Mouse (Mus musculus): ENCODE results near the gene Glrx. TPM values are rescaled to one million over a fixed set of nuclear protein-coding genes. Genes with fewer than 3 reads are reported as not detected.
A peak's percentile ranks its signal among the peaks of the same experiment; 100 is the strongest.

Gene Glrx
- total and polyA plus RNA-seq, 3 experiments, result 3.7 to 89.2 (median 40.9) TPM

- TF ChIP-seq GATA2 (IDR thresholded peaks at IDR 0.05; ENCODE audit: borderline replicate concordance, low read depth, low read length) (no peak), CTCF (IDR thresholded peaks at IDR 0.05; ENCODE audit: low read depth, low read length) (no peak), TAL1 (conservative IDR thresholded peaks at IDR 0.05; ENCODE audit: low read depth, low read length) (no peak), GATA1 (IDR thresholded peaks at IDR 0.05; ENCODE audit: borderline replicate concordance, low read length) (no peak), POLR2AphosphoS5 (IDR thresholded peaks at IDR 0.05; ENCODE audit: insufficient replicate concordance, low read depth, low read length) (no peak)
- no peak for DNase-seq (ENCODE audit: low spot score)
- ATAC-seq (ENCODE audit: extremely low read depth, insufficient number of reproducible peaks, low FRiP score, poor library complexity, severe bottlenecking), result no peak
- peaks cover 77% of the 10 kb centered on the region for H3K4me1 ChIP-seq (ENCODE audit: insufficient read depth, low read depth, low read length)
- H3K4me3 ChIP-seq (ENCODE audit: low read depth, low read length), result no peak overlapping the region
- no peaks in the 10 kb centered on the region for H3K27me3 ChIP-seq (ENCODE audit: insufficient read depth, low read length)
- H3K9me3 ChIP-seq (replicated peaks), result no peaks in the 10 kb centered on the region
- peaks cover 11% of the 10 kb centered on the region for H3K36me3 ChIP-seq (replicated peaks)
Measured at GRCm38 (mm10) chr13:75841950-75842349, 2.3 kb downstream of the Glrx start.

- no peak for ATAC-seq (ENCODE audit: extremely low read depth, insufficient number of reproducible peaks, low FRiP score, poor library complexity, severe bottlenecking)
- TF ChIP-seq GATA1 (IDR thresholded peaks at IDR 0.05; ENCODE audit: borderline replicate concordance, low read length) (no peak), TAL1 (conservative IDR thresholded peaks at IDR 0.05; ENCODE audit: low read depth, low read length) (no peak), POLR2AphosphoS5 (IDR thresholded peaks at IDR 0.05; ENCODE audit: insufficient replicate concordance, low read depth, low read length) (no peak), CTCF (IDR thresholded peaks at IDR 0.05; ENCODE audit: low read depth, low read length) (no peak), GATA2 (IDR thresholded peaks at IDR 0.05; ENCODE audit: borderline replicate concordance, low read depth, low read length) (no peak)
- no peaks in the 10 kb centered on the region for H3K27me3 ChIP-seq (ENCODE audit: insufficient read depth, low read length)
- peaks cover 20% of the 10 kb centered on the region for H3K36me3 ChIP-seq (replicated peaks)
- peaks cover 80% of the 10 kb centered on the region for H3K4me1 ChIP-seq (ENCODE audit: insufficient read depth, low read depth, low read length)
- H3K9me3 ChIP-seq (replicated peaks), result no peaks in the 10 kb centered on the region
- no peak overlapping the region for H3K4me3 ChIP-seq (ENCODE audit: low read depth, low read length)
- no peak for DNase-seq (ENCODE audit: low spot score)
Measured at GRCm38 (mm10) chr13:75843331-75843730, 3.7 kb downstream of the Glrx start.

- Histone ChIP-seq H3K4me3 (ENCODE audit: low read depth, low read length) (no peak overlapping the region; the same call in 1 of the 2 replicates), H3K36me3 (replicated peaks) (peaks cover 28% of the 10 kb centered on the region), H3K4me1 (ENCODE audit: insufficient read depth, low read depth, low read length) (peaks cover 72% of the 10 kb centered on the region), H3K9me3 (replicated peaks) (no peaks in the 10 kb centered on the region), H3K27me3 (ENCODE audit: insufficient read depth, low read length) (no peaks in the 10 kb centered on the region)
- no peak for DNase-seq (ENCODE audit: low spot score)
- ATAC-seq (ENCODE audit: extremely low read depth, insufficient number of reproducible peaks, low FRiP score, poor library complexity, severe bottlenecking), result no peak
- TF ChIP-seq CTCF (IDR thresholded peaks at IDR 0.05; ENCODE audit: low read depth, low read length) (no peak), GATA1 (IDR thresholded peaks at IDR 0.05; ENCODE audit: borderline replicate concordance, low read length) (no peak), POLR2AphosphoS5 (IDR thresholded peaks at IDR 0.05; ENCODE audit: insufficient replicate concordance, low read depth, low read length) (no peak), GATA2 (IDR thresholded peaks at IDR 0.05; ENCODE audit: borderline replicate concordance, low read depth, low read length) (no peak), TAL1 (conservative IDR thresholded peaks at IDR 0.05; ENCODE audit: low read depth, low read length) (no peak)
Measured at GRCm38 (mm10) chr13:75843993-75844683, 4.5 kb downstream of the Glrx start.

GRCm38 (mm10) chr13:75844833-75845518, 5.3 kb downstream of the Glrx start:
- Histone ChIP-seq H3K9me3 (replicated peaks) (no peaks in the 10 kb centered on the region), H3K4me3 (ENCODE audit: low read depth, low read length) (no peak overlapping the region), H3K27me3 (ENCODE audit: insufficient read depth, low read length) (no peaks in the 10 kb centered on the region), H3K4me1 (ENCODE audit: insufficient read depth, low read depth, low read length) (peaks cover 65% of the 10 kb centered on the region), H3K36me3 (replicated peaks) (peaks cover 30% of the 10 kb centered on the region)
- ATAC-seq (ENCODE audit: extremely low read depth, insufficient number of reproducible peaks, low FRiP score, poor library complexity, severe bottlenecking) (no peak), DNase-seq (ENCODE audit: low spot score) (no peak)
- TF ChIP-seq CTCF (IDR thresholded peaks at IDR 0.05; ENCODE audit: low read depth, low read length) (no peak), GATA2 (IDR thresholded peaks at IDR 0.05; ENCODE audit: borderline replicate concordance, low read depth, low read length) (no peak), GATA1 (IDR thresholded peaks at IDR 0.05; ENCODE audit: borderline replicate concordance, low read length) (no peak), TAL1 (conservative IDR thresholded peaks at IDR 0.05; ENCODE audit: low read depth, low read length) (no peak), POLR2AphosphoS5 (IDR thresholded peaks at IDR 0.05; ENCODE audit: insufficient replicate concordance, low read depth, low read length) (no peak)

- no peak overlapping the region for H3K4me3 ChIP-seq (ENCODE audit: low read depth, low read length)
Measured at GRCm38 (mm10) chr13:75845519-75846166, 6.0 kb downstream of the Glrx start.

GRCm38 (mm10) chr13:75847027-75847426, 7.4 kb downstream of the Glrx start:
- TF ChIP-seq CTCF (IDR thresholded peaks at IDR 0.05; ENCODE audit: low read depth, low read length) (no peak), TAL1 (conservative IDR thresholded peaks at IDR 0.05; ENCODE audit: low read depth, low read length) (peak; percentile 24; the same call in 1 of the 2 replicates), POLR2AphosphoS5 (IDR thresholded peaks at IDR 0.05; ENCODE audit: insufficient replicate concordance, low read depth, low read length) (no peak), GATA2 (IDR thresholded peaks at IDR 0.05; ENCODE audit: borderline replicate concordance, low read depth, low read length) (no peak)
- no peak overlapping the region; the same call in 1 of the 2 replicates for H3K4me3 ChIP-seq (ENCODE audit: low read depth, low read length)
- H3K27me3 ChIP-seq (ENCODE audit: insufficient read depth, low read length), result no peaks in the 10 kb centered on the region
- DNase-seq (ENCODE audit: low spot score), result no peak
- H3K36me3 ChIP-seq (replicated peaks), result peaks cover 36% of the 10 kb centered on the region
- H3K4me1 ChIP-seq (ENCODE audit: insufficient read depth, low read depth, low read length), result peaks cover 55% of the 10 kb centered on the region
- H3K9me3 ChIP-seq (replicated peaks), result no peaks in the 10 kb centered on the region
- peak; percentile 45 for ATAC-seq (ENCODE audit: extremely low read depth, insufficient number of reproducible peaks, low FRiP score, poor library complexity, severe bottlenecking)

More at GRCm38 (mm10) chr13:75845519-75846166, 6.0 kb downstream of the Glrx start:
- DNase-seq (ENCODE audit: low spot score) (no peak), ATAC-seq (ENCODE audit: extremely low read depth, insufficient number of reproducible peaks, low FRiP score, poor library complexity, severe bottlenecking) (0 out of 2 replicates have a peak, but pooled peaks have one; percentile 9)
- peaks cover 32% of the 10 kb centered on the region for H3K36me3 ChIP-seq (replicated peaks)
- H3K27me3 ChIP-seq (ENCODE audit: insufficient read depth, low read length), result no peaks in the 10 kb centered on the region
- peaks cover 59% of the 10 kb centered on the region for H3K4me1 ChIP-seq (ENCODE audit: insufficient read depth, low read depth, low read length)
- TF ChIP-seq CTCF (IDR thresholded peaks at IDR 0.05; ENCODE audit: low read depth, low read length), result no peak
- H3K9me3 ChIP-seq (replicated peaks), result no peaks in the 10 kb centered on the region

All from G1E (cell line).